Mouse (Mus musculus): ENCODE measurements at regions not wholly inside any gene's neighbourhood (a gene's known extent, or its start where the extent isn't known, plus 50 kb on each side); places are given as distances from the start of the nearest gene placed in this dataset.

GRCm38 (mm10) chr12:28969671-28970379, 218.2 kb downstream of the Eipr1 start:
- TF ChIP-seq POLR2A (IDR thresholded peaks at IDR 0.05; ENCODE audit: low read depth, low read length), result no peak
- no peak for TF ChIP-seq CTCF (IDR thresholded peaks at IDR 0.05; ENCODE audit: borderline replicate concordance, insufficient read depth, low read length)

All from embryonic fibroblast, embryonic 13.5 days (primary cell).